Mouse (Mus musculus) CD4-positive, CD25-positive, alpha-beta regulatory T cell, adult 2 months (primary cell): Measurements from ENCODE around the gene Pla2g4b.

Source experiments
- DNase-seq: peaks from one replicate; pipeline ENCODE4 v3.0.0-alpha.2; 2012; ENCODE audit warnings: low read depth, low spot score

The Pla2g4b gene

DNA sequence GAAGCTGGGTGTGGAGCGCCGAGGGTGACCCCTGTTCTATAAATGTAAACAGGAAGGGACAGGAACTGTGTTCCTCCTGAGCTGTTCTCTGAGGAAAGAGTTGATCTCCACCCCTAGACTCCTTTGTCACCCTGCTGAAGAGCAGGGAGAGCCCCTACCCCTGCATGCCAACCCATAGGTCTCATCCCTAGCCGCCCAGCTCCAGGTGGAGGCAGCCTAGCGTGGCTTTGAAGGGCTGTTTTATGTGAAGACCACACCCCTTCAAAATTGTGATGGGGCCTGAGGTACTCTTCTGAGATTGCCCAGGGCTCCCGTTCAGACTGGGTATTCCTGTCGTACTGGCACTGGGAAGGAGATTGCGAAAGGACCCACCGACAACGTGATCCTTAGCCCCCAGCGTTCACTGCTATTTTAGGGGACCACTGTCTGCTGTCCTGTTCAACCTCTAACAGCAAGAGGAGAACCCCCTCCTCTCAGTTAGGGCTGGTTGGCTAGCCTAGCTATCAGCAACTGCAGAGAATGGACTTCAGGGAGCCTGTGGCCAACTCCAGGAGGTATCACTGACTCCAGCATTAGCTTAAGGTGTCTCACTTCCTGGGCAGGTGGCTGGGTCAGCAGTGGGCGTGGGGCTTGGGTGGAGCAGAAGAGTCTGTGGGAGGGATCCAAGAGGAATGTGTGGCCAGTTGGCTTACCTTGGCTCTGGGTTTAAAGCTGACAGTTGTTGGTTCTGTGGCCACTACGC lies at the start of gene Pla2g4b:
TSS of gene Pla2g4b (plus strand) at position 692 of the 742 bp plus-strand sequence.
- DNase-seq = no peak

- no peak for DNase-seq
Observed at GRCm38 (mm10) chr2:119985871-119986270, 47.3 kb upstream of the Pla2g4b start.

DNA sequence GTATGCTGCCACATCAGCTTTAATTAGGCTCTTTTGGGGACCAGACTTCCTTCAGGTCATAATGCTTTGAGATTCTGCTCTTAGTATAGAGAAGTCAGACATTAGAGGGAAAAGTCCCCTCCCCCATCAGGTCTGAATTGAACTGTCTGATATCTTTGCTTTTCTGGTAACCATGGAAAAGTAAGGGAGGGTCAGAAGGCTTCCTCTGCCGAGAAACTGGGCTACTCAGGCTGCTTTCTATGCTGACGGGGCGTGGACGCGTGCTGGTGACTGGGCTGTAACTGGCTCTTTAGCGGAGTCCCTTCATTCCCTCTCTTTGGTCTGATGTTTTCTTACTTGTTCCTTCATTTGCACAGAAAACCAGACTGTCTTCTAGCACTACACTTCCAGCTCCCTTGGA lies 46.8 kb upstream of the Pla2g4b start:
- no peak for DNase-seq

DNA sequence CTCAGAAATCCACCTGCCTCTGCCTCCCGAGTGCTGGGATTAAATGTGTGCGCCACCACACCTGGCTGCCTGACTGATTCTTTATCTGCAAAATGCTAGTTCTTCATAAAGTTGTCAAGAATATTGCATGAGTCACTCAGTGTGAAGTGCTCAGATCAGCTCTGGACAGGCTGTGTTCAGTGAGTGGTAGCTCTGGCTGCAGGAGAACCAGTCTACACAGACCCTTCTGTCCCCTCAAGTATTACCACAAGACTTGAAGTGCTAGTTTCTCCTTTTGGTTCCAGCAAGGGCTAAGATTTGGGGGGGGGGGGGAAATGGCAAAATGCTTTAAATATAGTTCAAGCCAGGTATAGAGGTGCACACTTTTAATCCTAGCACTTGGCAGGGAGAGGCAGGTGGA lies 45.8 kb upstream of the Pla2g4b start:
- no peak for DNase-seq

GRCm38 (mm10) chr2:119988952-119989351 lies 44.3 kb upstream of the Pla2g4b start:
- no peak for DNase-seq

DNA sequence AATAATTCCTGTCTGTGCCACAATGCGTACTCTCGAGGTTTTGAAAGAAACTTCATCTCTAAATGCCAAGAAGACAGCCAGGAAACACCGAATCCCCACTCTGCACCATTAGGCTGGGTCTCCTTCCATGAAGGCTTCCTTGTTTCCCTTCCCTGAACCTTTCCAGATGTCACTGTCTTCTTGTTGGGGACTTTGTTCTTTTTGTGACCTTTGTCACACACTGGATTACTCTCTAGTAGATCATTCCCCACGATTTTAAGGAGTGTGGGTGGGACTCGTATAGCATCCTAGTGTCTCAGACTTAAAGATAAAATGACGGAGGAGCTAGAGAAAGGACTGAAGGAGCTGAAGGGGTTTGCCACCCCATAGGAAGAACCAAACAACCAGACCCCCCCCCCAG lies 42.3 kb upstream of the Pla2g4b start:
- DNase-seq = no peak

GRCm38 (mm10) chr2:119992349-119992748 lies 40.9 kb upstream of the Pla2g4b start:
- DNase-seq = no peak

DNA sequence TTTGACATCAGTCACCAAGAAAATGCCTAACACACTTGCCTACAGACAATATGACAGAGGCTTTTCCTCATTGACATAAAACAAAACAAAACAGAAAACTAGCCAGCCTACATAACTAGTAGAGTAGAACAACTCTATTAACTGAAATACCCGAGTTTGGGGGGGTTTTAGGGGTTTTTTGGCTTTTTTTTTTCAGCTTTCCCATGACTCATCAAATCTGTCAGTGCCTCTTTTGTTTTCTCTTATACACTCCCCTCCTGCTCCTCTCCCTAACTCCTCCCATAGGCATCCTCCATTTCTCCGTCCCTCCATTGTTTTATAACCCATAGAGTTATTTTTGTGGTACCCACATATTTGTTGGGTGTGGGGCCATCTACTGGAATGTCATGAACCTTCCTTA lies 39.7 kb upstream of the Pla2g4b start:
- no peak for DNase-seq

DNA sequence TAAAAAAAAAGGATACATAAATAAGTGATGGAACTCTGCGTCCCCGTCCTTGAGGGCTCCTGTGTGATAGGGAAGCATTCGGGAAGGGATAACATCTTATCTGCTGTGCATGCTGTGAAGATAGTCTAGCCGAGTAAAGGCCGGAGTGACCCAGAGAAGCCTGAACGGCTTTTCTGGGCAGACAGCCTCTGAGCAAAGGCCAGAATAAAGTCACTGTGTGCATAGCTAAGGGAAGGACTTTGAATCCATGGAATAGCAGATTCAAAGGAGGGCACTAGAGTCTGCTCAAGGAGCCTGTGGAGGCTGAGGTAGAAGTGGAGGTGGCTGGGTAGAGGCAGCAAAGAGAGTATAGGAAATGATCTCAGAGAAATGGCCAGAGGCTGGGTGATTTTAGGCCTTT lies 38.4 kb upstream of the Pla2g4b start:
- DNase-seq = no peak

DNA sequence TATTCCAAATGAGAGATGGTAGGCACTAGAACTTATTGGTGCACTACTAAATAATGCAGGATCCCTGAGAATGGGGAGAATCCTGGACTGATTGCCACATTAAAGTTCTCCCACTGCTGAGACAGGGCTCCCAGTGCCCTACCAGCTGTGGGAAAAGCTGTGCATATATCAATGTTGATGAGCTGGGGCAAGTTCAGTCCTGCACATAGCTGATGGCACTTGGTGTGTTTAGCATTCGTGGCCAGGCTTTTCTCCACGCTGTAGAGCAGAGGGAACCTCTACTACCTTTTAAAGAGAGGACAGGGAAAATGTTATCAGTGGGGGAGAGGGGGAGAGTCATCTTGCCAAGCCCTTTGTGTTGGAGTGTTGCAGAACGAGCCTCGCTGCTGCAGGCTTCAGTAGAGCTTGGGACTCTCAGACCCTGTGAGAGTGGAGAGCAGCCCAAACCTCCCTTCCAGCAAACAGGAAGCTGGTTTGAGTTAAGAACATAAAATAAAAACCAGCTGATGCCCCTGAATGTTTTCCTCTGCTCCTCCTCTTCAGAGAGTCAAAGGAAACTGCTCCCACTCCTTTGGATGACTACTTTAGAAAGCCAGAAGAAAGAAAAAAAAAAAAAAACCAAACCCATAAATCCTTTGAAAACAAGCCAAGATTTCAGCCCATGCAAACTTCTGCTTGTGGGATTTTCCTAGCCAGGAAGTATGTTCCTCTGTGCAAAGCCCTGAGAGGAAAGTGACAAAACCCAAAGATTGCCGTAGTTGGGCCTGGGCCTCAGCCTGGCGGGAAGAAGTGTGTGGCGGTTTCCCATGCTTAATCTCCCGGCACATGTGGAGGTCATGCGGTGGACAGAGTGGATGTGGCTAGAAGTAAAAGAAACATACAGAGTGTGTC lies 37.6 kb upstream of the Pla2g4b start:
- no peak for DNase-seq

DNA sequence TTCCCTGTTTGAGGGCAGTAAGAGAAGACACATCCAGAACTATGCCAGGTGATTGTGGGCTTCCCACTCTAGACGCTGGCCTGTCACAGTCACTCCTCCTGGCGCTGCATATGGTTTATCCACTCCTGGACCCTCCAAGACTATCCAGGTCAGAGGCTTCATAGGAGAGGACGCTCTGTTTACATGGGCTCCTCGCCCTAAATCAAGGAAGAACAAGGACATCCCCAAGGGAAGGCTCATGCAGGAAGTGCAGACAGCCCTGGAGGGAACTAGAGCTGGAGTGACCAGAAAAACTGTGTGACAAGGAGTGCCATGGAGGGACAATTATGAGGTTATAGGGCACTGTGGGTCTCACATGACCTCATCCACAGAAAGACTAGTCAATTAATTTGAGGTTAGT lies 35.9 kb upstream of the Pla2g4b start:
- no peak for DNase-seq

- DNase-seq = no peak
Observed at GRCm38 (mm10) chr2:119999731-120000130, 33.5 kb upstream of the Pla2g4b start.

GRCm38 (mm10) chr2:120000882-120001584 lies 32.2 kb upstream of the Pla2g4b start:
- peak; percentile 17 for DNase-seq

GRCm38 (mm10) chr2:120001956-120002355 lies 31.3 kb upstream of the Pla2g4b start:
- no peak for DNase-seq

DNA sequence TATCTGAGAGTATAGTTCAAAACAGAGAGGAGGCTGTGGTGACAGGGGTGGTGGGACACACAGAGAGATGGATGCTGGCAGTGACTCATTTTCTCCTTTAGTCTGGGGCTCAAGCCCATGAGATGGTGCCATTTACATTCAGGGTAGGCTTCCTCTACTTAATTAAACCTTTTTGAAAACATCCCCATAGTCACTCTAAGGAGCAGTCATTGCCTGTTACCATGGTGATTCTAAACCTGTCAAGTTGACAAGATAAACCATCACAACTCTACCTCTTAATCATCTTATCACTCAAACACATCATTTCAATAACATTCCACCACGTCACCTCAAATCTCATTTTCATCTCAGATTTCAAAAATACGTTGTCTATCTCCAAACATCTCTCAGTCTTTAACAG lies 29.2 kb upstream of the Pla2g4b start:
- DNase-seq = peak; percentile 65

- DNase-seq = no peak
Observed at GRCm38 (mm10) chr2:120006696-120007095, 26.5 kb upstream of the Pla2g4b start.

DNA sequence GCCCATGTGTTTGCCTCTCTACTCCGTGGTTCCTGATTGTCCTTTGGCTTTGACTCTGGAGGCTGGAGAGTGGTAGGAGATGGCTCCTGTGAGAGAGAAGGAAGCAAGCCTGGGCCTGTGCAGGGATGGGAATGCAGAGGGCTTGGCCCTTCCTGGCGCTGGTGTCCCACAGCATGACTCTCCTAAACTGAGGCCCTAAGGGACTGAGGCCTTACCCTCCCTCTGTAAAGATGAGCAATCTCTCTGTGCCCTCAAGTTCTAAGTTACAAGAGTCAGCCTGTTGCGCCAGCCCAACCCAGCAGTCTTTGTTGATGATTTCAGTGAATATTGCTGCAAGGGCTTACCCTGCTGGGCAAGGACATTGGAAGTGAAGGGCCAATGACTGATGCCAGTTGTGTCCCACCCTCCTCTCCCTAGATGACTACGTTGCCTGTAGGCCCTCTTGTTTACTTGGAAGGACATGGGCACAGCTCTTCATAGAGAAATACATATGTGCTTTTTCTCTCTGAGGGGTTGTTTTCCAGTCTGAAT lies 25.5 kb upstream of the Pla2g4b start:
- DNase-seq = no peak

DNA sequence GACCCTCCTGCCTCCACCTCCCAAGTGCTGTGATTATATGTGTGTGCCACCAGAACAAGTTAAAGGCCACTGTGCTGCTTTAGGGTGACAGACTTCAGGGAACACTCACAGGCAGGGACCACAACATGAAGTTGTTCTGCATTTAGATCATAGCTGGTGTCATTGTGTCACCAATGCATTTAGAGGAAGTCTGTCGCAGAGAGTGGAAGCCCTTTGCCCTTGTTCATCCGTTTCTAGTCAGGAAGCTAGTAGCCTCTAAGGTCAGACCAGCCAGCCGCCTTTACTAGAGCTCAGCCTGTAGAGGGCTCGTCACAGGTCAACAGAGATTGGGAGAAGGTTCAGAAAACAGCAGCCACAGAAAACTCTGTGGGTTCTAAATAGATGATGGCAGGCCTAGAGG lies 24.5 kb upstream of the Pla2g4b start:
- peak; percentile 16 for DNase-seq

GRCm38 (mm10) chr2:120011462-120012200 lies 21.6 kb upstream of the Pla2g4b start:
- peak; percentile 74 for DNase-seq

- DNase-seq = no peak
Observed at GRCm38 (mm10) chr2:120012924-120013323, 20.3 kb upstream of the Pla2g4b start.

DNA sequence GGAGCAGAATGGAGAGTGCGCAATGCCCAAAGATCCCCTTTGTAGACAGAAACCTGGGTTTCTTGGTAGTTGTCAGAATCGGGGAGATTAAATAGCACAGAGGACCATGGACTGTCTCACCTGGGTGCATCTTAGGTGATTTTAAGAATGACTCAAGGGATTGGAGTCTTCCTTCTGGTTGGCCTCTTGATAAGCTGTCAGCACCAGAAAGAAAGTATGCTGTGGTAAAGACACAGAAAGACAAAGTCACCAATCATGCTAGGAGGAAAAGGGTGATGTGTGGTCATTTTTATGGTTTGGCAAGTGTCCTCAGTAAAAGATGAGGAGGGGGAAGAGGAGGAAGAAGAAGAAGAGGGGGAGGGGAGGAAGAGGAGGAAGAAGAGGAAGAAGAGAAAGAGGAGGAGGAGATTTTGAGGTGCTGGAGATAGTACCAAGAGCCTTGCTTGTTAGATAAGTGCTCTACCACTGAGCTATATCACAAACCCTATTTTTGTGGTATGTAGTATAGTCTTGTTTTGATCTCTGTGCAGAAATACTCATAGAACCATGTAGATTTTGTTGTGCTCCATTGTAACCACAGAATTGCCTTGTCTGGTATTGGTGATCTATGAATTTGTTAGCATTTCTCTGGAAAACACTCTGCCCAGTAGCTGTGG lies 19.3 kb upstream of the Pla2g4b start:
- DNase-seq = no peak
